Mouse (Mus musculus) midbrain, postnatal 0 days (tissue): ENCODE data around the gene Izumo1r. TPM values are rescaled to one million over a fixed set of nuclear protein-coding genes. Genes with fewer than 3 reads are reported as not detected.

ENCODE experiments used
- ATAC-seq: fragments of 200-750 bp; cut with Nextera tagmentation; 2 replicates; pipeline ENCODE4 v1.8.0; 2017; ENCODE audit warnings: moderate number of reproducible peaks, mild to moderate bottlenecking, moderate TSS enrichment, moderate library complexity; ENCODE audit not compliant: low FRiP score
- DNase-seq: peaks from one replicate; pipeline ENCODE4 v3.0.0-alpha.2; 2015; ENCODE audit warnings: low spot score
- H3K27ac ChIP-seq: fragments of 300-500 bp; sonication (generic); 2 replicates; pipeline ENCODE4 v1.5.1; 2014; ENCODE audit warnings: low read depth, mild to moderate bottlenecking, low read length, mixed read lengths
- H3K27me3 ChIP-seq: fragments of 300-500 bp; sonication (generic); 2 replicates; pipeline ENCODE4 v1.6.1; 2014; ENCODE audit warnings: low read length, control low read depth, mixed read lengths; ENCODE audit not compliant: insufficient read depth
- H3K36me3 ChIP-seq: fragments of 300-500 bp; sonication (generic); 2 replicates; pipeline ENCODE4 v1.6.1; 2014; ENCODE audit warnings: low read length, control low read depth, mixed read lengths; ENCODE audit not compliant: insufficient read depth
- H3K4me1 ChIP-seq: fragments of 300-500 bp; sonication (generic); 2 replicates; pipeline ENCODE4 v1.6.1; 2014; ENCODE audit warnings: mild to moderate bottlenecking, control low read depth, antibody characterized with exemption, low read length, mixed read lengths; ENCODE audit not compliant: insufficient read depth
- H3K4me2 ChIP-seq: fragments of 300-500 bp; sonication (generic); 2 replicates; pipeline ENCODE4 v1.6.1; 2014; ENCODE audit warnings: low read depth, mild to moderate bottlenecking, low read length, mixed read lengths; ENCODE audit not compliant: poor library complexity, severe bottlenecking
- H3K4me3 ChIP-seq: fragments of 300-500 bp; sonication (generic); 2 replicates; pipeline ENCODE4 v1.5.1; 2014; ENCODE audit warnings: low read depth, mild to moderate bottlenecking, low read length, moderate library complexity
- H3K9ac ChIP-seq: fragments of 300-500 bp; sonication (generic); replicated peaks from 2 replicates; pipeline ENCODE4 v1.6.1; 2014; ENCODE audit warnings: mild to moderate bottlenecking, low read length, moderate library complexity, mixed read lengths; ENCODE audit not compliant: poor library complexity, severe bottlenecking
- H3K9me3 ChIP-seq: fragments of 300-500 bp; sonication (generic); 2 replicates; pipeline ENCODE4 v1.6.1; 2016; ENCODE audit warnings: low read length, control low read depth
- CTCF ChIP-seq: IDR thresholded peaks from 2 replicates; pipeline ENCODE4 v1.5.1; 2016; ENCODE audit warnings: antibody characterized with exemption, mild to moderate bottlenecking
- WGBS: fragments of 180-500 bp; shearing (Covaris S2); extraction: QIAGEN DNeasy Blood & Tissue Kit; methylation state at CpG from one replicate; pipeline ENCODE4 v1.1.7; 2014; 5-methylcytosine and 5-hydroxymethylcytosine counted together
- polyA plus RNA-seq: library from polyadenylated mRNA; unstranded; fragments of >200 nt; fragmentation: Nextera tagmentation; extraction: Ambion mirVana; gene quantifications from 2 replicates; pipeline ENCODE4 v1.2.1, GENCODE M21; 2015
- total RNA-seq: library from RNA; depleted of rRNA; stranded (reverse); fragments of >200 nt; gene quantifications from 2 replicates; pipeline ENCODE4 v1.2.3, GENCODE M21; 2014; rRNA removed

Gene Izumo1r
- total and polyA plus RNA-seq, 2 experiments from 2014 or later: not detected

DNA sequence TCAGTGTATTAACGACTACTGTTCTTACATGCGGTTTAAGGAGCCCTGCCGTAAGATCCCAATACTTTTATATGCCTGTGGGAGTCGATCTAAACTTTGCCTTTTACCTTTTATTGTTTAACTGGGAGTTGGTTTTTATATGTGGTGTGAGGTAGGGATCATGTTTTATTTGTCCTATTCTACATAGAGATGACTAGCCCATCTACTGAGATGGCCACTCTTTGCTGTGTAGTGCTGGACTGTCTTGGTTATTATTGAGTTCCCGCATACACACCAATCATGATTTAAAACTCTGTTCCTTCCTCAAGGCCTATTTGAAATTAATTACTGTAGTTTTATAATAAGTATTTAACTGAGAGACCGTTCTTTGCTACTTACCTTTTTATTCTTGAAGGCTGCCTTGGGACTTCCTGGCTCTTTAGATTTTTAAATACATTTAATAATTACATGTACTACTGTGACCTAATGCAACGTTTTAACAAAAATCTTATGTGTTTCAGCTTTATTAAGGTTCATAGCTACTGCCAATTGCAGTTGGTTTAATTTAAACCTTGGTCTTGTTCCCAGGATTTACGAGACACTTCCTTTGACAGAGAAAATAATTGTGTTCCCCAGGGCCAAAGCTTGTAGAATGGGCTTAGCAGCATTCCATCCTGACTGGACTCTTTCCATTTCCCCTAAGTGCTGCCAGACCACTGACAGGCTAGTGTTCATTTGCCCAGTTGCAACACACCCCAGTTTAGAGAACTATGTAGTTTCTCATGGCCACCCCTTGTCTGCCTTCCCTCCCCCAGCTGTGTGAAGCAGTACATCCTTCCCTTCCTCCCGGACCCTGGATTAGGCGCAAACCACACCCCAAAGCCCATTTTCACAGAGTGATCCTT is 61.6 kb downstream of the Izumo1r start:
- no peak overlapping the region for H3K4me2 ChIP-seq
- no peaks in the 10 kb centered on the region for H3K4me1 ChIP-seq
- no peak overlapping the region for H3K4me3 ChIP-seq
- no peaks in the 10 kb centered on the region for H3K27me3 ChIP-seq
- H3K27ac ChIP-seq: no peak overlapping the region
- H3K36me3 ChIP-seq: no peaks in the 10 kb centered on the region
- WGBS: 77% methylated on average over 10 of the region's 10 CpGs
- H3K9me3 ChIP-seq: no peaks in the 10 kb centered on the region
- no peak for TF ChIP-seq CTCF
- H3K9ac ChIP-seq: no peak overlapping the region
- DNase-seq (peak; percentile 44), ATAC-seq (no peak)

DNA sequence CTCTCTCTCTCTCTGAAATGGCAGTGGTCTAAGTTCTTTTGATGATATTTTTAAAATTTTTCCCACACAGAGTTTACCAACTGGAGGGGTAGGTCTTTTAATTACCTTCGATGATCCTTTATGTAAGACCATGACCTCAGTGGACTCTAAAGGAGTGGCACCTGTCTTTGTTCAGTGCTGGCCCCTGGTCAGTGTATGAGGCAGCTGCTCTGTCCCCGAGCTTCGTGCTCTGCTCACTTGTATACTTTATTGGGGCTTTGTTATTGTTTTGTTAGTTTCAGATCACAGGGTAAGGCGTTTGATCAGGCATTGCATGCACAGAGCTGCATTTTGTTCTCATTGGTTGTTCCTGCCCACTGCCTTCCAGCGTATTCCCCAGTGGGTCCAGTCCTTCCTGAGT is 63.8 kb downstream of the Izumo1r start:
- no peak for TF ChIP-seq CTCF
- no peak for ATAC-seq
- Histone ChIP-seq H3K36me3 (peaks cover under 1% of the 10 kb centered on the region; the same call in 1 of the 2 replicates), H3K4me1 (no peaks in the 10 kb centered on the region), H3K27me3 (no peaks in the 10 kb centered on the region), H3K9me3 (no peaks in the 10 kb centered on the region), H3K27ac (no peak overlapping the region), H3K4me3 (no peak overlapping the region), H3K9ac (no peak overlapping the region), H3K4me2 (no peak overlapping the region)
- WGBS: 83% methylated on average over 5 of the region's 5 CpGs
- no peak for DNase-seq

DNA sequence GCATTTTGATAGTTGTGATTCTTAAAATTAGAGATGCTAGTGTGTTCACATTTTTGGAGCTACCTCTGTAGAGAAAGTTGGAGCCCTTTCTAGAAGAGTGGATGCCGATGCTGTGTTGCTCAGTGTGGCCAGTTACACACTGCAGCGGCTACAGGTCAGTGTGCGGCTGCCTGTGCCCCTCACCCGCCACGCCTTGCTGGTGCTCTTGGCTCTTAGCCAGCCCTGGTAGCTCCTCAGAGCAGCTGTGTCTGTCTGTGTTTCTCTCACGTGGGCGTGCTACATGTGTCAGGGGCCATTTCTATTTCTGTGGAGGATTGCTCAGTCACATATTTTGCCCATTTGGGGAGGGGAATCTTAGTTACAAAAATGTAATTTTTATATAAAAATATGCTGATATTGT is 64.2 kb downstream of the Izumo1r start:
- ATAC-seq (no peak), DNase-seq (peak; percentile 63)
- no peaks in the 10 kb centered on the region for H3K9me3 ChIP-seq
- H3K27me3 ChIP-seq: no peaks in the 10 kb centered on the region
- H3K36me3 ChIP-seq: peaks cover 5% of the 10 kb centered on the region; the same call in 1 of the 2 replicates
- no peak for TF ChIP-seq CTCF
- no peak overlapping the region for H3K9ac ChIP-seq
- no peak overlapping the region for H3K27ac ChIP-seq
- no peaks in the 10 kb centered on the region for H3K4me1 ChIP-seq
- H3K4me2 ChIP-seq: no peak overlapping the region
- H3K4me3 ChIP-seq: no peak overlapping the region
- WGBS: 38% methylated on average over 7 of the region's 7 CpGs

Other genes with a start within 250 kb of the Izumo1r start
- 0.94 and 1.3 TPM in 2 replicates for gene Piwil4, start 163.2 kb downstream of the Izumo1r start, total RNA-seq
- 0.49 and 0.55 TPM in 2 replicates for gene Piwil4, start 163.2 kb downstream of the Izumo1r start, polyA plus RNA-seq
- 3.0 and 3.6 TPM in 2 replicates for gene Fut4, start 151.6 kb downstream of the Izumo1r start, total RNA-seq
- 0.68 and 0.74 TPM in 2 replicates for gene Fut4, start 151.6 kb downstream of the Izumo1r start, polyA plus RNA-seq
- gene 1700012B09Rik, start 132.9 kb downstream of the Izumo1r start, total RNA-seq: 6.2 TPM in 1 of 2 replicates, not detected in the other
- 3.9 and 4.4 TPM in 2 replicates for gene 1700012B09Rik, start 132.9 kb downstream of the Izumo1r start, polyA plus RNA-seq
- gene Mre11a, start 119.3 kb downstream of the Izumo1r start, total RNA-seq: 6.7 and 19.3 TPM in 2 replicates
- gene Mre11a, start 119.3 kb downstream of the Izumo1r start, polyA plus RNA-seq: 5.9 and 7.2 TPM in 2 replicates
- gene Ankrd49, start 119.1 kb downstream of the Izumo1r start, total RNA-seq: 12.1 and 18.5 TPM in 2 replicates
- gene Ankrd49, start 119.1 kb downstream of the Izumo1r start, polyA plus RNA-seq: 21.6 and 22.1 TPM in 2 replicates
- 4.6 and 5.6 TPM in 2 replicates for gene Gpr83, start 43.7 kb downstream of the Izumo1r start, total RNA-seq
- 3.8 and 4.3 TPM in 2 replicates for gene Gpr83, start 43.7 kb downstream of the Izumo1r start, polyA plus RNA-seq
- 136 and 143 TPM in 2 replicates for gene Panx1, start 141.5 kb upstream of the Izumo1r start, total RNA-seq
- gene Panx1, start 141.5 kb upstream of the Izumo1r start, polyA plus RNA-seq: 154 and 157 TPM in 2 replicates
- gene Hephl1, start 208.2 kb upstream of the Izumo1r start, total RNA-seq: 0.14 and 0.16 TPM in 2 replicates
- gene Hephl1, start 208.2 kb upstream of the Izumo1r start, polyA plus RNA-seq: 0.05 TPM in 2 replicates